Mouse (Mus musculus): ENCODE results near the gene Manba.
A peak's percentile ranks its signal among the peaks of the same experiment; 100 is the strongest.

Manba gene

GRCm38 (mm10) chr3:135531762-135532161, 46.4 kb downstream of the Manba start:
- no peak for DNase-seq (ENCODE audit: low spot score)

GRCm38 (mm10) chr3:135534103-135534502, 48.7 kb downstream of the Manba start:
- no peak for DNase-seq (ENCODE audit: low spot score)

- DNase-seq (ENCODE audit: low spot score): no peak
Observed at GRCm38 (mm10) chr3:135546212-135546923, 61.0 kb downstream of the Manba start.

- DNase-seq (ENCODE audit: low spot score): no peak
Observed at GRCm38 (mm10) chr3:135547298-135547697, 61.9 kb downstream of the Manba start.

GRCm38 (mm10) chr3:135552874-135553273, 67.5 kb downstream of the Manba start:
- DNase-seq (ENCODE audit: low spot score): no peak

- no peak for DNase-seq (ENCODE audit: low spot score)
Observed at GRCm38 (mm10) chr3:135555192-135555591, 69.8 kb downstream of the Manba start.

GRCm38 (mm10) chr3:135556052-135556587, 70.7 kb downstream of the Manba start:
- DNase-seq (ENCODE audit: low spot score): no peak

- DNase-seq (ENCODE audit: low spot score): peak; percentile 15
Observed at GRCm38 (mm10) chr3:135556851-135557662, 71.6 kb downstream of the Manba start.

- no peak for DNase-seq (ENCODE audit: low spot score)
Observed at GRCm38 (mm10) chr3:135562036-135562435, 76.6 kb downstream of the Manba start.

- DNase-seq (ENCODE audit: low spot score): no peak
Observed at GRCm38 (mm10) chr3:135563163-135563689, 77.8 kb downstream of the Manba start.

GRCm38 (mm10) chr3:135564706-135565105, 79.3 kb downstream of the Manba start:
- no peak for DNase-seq (ENCODE audit: low spot score)

GRCm38 (mm10) chr3:135565306-135565705, 79.9 kb downstream of the Manba start:
- DNase-seq (ENCODE audit: low spot score): no peak

GRCm38 (mm10) chr3:135567888-135568287, 82.5 kb downstream of the Manba start:
- DNase-seq (ENCODE audit: low spot score): no peak

- DNase-seq (ENCODE audit: low spot score): no peak
Observed at GRCm38 (mm10) chr3:135568633-135569032, 83.2 kb downstream of the Manba start.

- no peak for DNase-seq (ENCODE audit: low spot score)
Observed at GRCm38 (mm10) chr3:135571540-135571939, 86.1 kb downstream of the Manba start.

- DNase-seq (ENCODE audit: low spot score): no peak
Observed at GRCm38 (mm10) chr3:135573051-135573450, 87.6 kb downstream of the Manba start.

- DNase-seq (ENCODE audit: low spot score): no peak
Observed at GRCm38 (mm10) chr3:135575126-135575525, 89.7 kb downstream of the Manba start.

- no peak for DNase-seq (ENCODE audit: low spot score)
Observed at GRCm38 (mm10) chr3:135578588-135579140, 93.3 kb downstream of the Manba start.

GRCm38 (mm10) chr3:135579179-135579578, 93.8 kb downstream of the Manba start:
- no peak for DNase-seq (ENCODE audit: low spot score)

GRCm38 (mm10) chr3:135580439-135581275, 95.2 kb downstream of the Manba start:
- DNase-seq (ENCODE audit: low spot score): no peak

- DNase-seq (ENCODE audit: low spot score): no peak
Observed at GRCm38 (mm10) chr3:135581606-135582117, 96.3 kb downstream of the Manba start.

Data from layer of hippocampus, adult 11-12 months (tissue).